Mouse (Mus musculus) limb, embryonic 15.5 days (tissue): ENCODE measurements around the gene Kcnh2. TPM values are rescaled to one million over a fixed set of nuclear protein-coding genes. Genes with fewer than 3 reads are reported as not detected.

Source experiments
- ATAC-seq: fragments of 200-750 bp; cut with Nextera tagmentation; 2 replicates; pipeline ENCODE4 v1.8.0; 2017; ENCODE audit warnings: low read depth, moderate TSS enrichment; ENCODE audit not compliant: insufficient number of reproducible peaks, low FRiP score, low TSS enrichment
- H3K27ac ChIP-seq: fragments of 300-500 bp; sonication (generic); 2 replicates; pipeline ENCODE4 v1.5.1; 2015; ENCODE audit warnings: moderate library complexity, mild to moderate bottlenecking, inconsistent platforms
- H3K27me3 ChIP-seq: fragments of 300-500 bp; sonication (generic); 2 replicates; pipeline ENCODE4 v1.6.1; 2015; ENCODE audit warnings: inconsistent platforms
- H3K36me3 ChIP-seq: fragments of 300-500 bp; sonication (generic); 2 replicates; pipeline ENCODE4 v1.6.1; 2015; ENCODE audit warnings: inconsistent platforms
- H3K4me1 ChIP-seq: fragments of 300-500 bp; sonication (generic); 2 replicates; pipeline ENCODE4 v1.6.1; 2015; ENCODE audit warnings: inconsistent platforms
- H3K4me2 ChIP-seq: fragments of 300-500 bp; sonication (generic); 2 replicates; pipeline ENCODE4 v1.6.1; 2015; ENCODE audit warnings: mild to moderate bottlenecking, inconsistent platforms
- H3K4me3 ChIP-seq: fragments of 300-500 bp; sonication (generic); 2 replicates; pipeline ENCODE4 v1.5.1; 2015; ENCODE audit warnings: mild to moderate bottlenecking, inconsistent platforms
- H3K9ac ChIP-seq: fragments of 300-500 bp; sonication (generic); 2 replicates; pipeline ENCODE4 v1.6.1; 2015; ENCODE audit warnings: inconsistent platforms
- H3K9me3 ChIP-seq: fragments of 300-500 bp; sonication (generic); 2 replicates; pipeline ENCODE4 v1.6.1; 2016; ENCODE audit warnings: inconsistent platforms
- WGBS: fragments of 180-500 bp; shearing (Covaris S2); methylation state at CpG from one replicate; pipeline ENCODE4 v1.1.7; 2015; 5-methylcytosine and 5-hydroxymethylcytosine counted together
- polyA plus RNA-seq: library from polyadenylated mRNA; unstranded; fragments of >200 nt; fragmentation: Nextera tagmentation; extraction: Ambion mirVana; gene quantifications from 2 replicates; pipeline ENCODE4 v1.2.1, GENCODE M21; 2015

Kcnh2 gene
- polyA plus RNA-seq, 1 experiment from 2014 or later: 3.5 TPM

GRCm38 (mm10) chr5:24299845-24300589 is 51.4 kb downstream of the Kcnh2 start:
- Histone ChIP-seq H3K4me2 (no peak overlapping the region), H3K9ac (no peak overlapping the region), H3K36me3 (no peaks in the 10 kb centered on the region), H3K4me3 (no peak overlapping the region), H3K27ac (no peak overlapping the region), H3K27me3 (no peaks in the 10 kb centered on the region), H3K4me1 (no peaks in the 10 kb centered on the region), H3K9me3 (no peaks in the 10 kb centered on the region)
- ATAC-seq: no peak
- WGBS: 50% methylated on average over 5 of the region's 5 CpGs

DNA sequence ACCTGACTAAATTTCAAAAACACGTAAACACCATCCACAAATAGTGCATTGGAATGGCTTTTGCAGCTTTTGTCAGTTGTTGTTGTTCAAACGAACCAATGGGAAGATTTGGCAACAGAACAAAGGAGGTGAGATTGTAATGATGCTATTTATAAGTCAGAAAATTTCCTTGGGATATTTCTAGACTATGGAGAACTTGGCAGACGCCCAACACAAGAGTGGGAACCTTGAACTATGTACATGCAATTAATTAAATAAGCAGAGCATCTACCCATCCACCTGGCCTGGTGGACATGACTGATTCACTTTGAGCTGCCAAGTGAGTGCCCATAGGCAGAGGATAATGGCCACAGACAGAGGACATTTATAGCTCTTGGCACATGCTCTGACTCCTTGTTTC is 59.5 kb downstream of the Kcnh2 start:
- no peak overlapping the region for H3K4me3 ChIP-seq
- 0 out of 2 replicates have a peak, but pooled peaks cover 4% of the 10 kb centered on the region for H3K9me3 ChIP-seq
- H3K4me1 ChIP-seq: no peaks in the 10 kb centered on the region
- H3K4me2 ChIP-seq: no peak overlapping the region
- 53% methylated on average over 3 of the region's 3 CpGs for WGBS
- no peaks in the 10 kb centered on the region for H3K27me3 ChIP-seq
- no peak for ATAC-seq
- H3K9ac ChIP-seq: no peak overlapping the region
- no peaks in the 10 kb centered on the region for H3K36me3 ChIP-seq
- H3K27ac ChIP-seq: no peak overlapping the region

DNA sequence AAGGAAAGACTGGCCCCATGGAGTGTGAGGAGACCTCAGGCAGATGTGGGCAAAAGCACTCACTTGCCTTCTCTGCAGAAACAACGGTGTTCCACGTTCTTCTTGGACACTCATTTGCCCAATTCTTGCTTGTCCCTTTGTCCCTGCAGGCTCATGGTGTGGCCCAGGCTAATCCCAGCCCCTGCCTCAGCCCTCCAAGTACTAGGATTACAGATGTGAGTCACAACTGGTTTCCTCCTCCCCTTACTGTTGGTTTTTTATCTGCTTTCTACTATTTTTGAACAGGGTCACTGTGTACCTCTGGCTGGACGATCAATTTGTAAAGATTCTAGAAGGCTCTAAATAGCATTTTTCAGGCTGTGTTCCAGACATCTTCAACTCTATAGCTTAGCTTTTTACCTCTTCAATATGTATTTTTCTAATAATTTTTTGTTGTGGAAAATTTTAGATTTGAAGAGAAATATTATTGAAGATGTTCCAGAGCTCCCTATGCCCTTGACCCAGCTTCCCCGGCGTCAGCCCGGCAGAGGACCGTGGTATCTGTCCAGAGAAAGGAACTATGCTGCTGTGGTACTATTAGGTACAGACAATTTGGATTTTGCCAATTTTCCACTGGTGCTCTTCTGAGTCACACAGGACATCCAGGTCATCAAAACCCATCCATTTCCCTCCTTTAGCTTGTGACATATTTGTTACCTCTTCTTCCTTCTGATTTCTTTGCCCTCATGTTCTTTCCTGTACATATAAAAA is 65.0 kb downstream of the Kcnh2 start:
- Histone ChIP-seq H3K27me3 (no peaks in the 10 kb centered on the region), H3K27ac (no peak overlapping the region), H3K4me3 (no peak overlapping the region), H3K9ac (no peak overlapping the region), H3K4me1 (no peaks in the 10 kb centered on the region), H3K9me3 (no peaks in the 10 kb centered on the region), H3K36me3 (no peaks in the 10 kb centered on the region), H3K4me2 (no peak overlapping the region)
- ATAC-seq: no peak
- 76% methylated on average over 7 of the region's 7 CpGs for WGBS

GRCm38 (mm10) chr5:24284145-24284544 is 67.3 kb downstream of the Kcnh2 start:
- Histone ChIP-seq H3K27ac (no peak overlapping the region), H3K4me3 (no peak overlapping the region), H3K9me3 (no peaks in the 10 kb centered on the region), H3K4me2 (no peak overlapping the region), H3K27me3 (no peaks in the 10 kb centered on the region), H3K9ac (no peak overlapping the region), H3K4me1 (no peaks in the 10 kb centered on the region), H3K36me3 (no peaks in the 10 kb centered on the region)
- ATAC-seq: no peak
- WGBS: 67% methylated on average over 6 of the region's 6 CpGs

GRCm38 (mm10) chr5:24283181-24283580 is 68.2 kb downstream of the Kcnh2 start:
- ATAC-seq: no peak
- H3K4me1 ChIP-seq: no peaks in the 10 kb centered on the region
- no peak overlapping the region for H3K9ac ChIP-seq
- no peak overlapping the region for H3K4me3 ChIP-seq
- H3K36me3 ChIP-seq: no peaks in the 10 kb centered on the region
- no peaks in the 10 kb centered on the region for H3K9me3 ChIP-seq
- H3K27me3 ChIP-seq: no peaks in the 10 kb centered on the region
- WGBS: 74% methylated on average over 5 of the region's 5 CpGs
- no peak overlapping the region for H3K4me2 ChIP-seq
- no peak overlapping the region for H3K27ac ChIP-seq

- no peaks in the 10 kb centered on the region for H3K27me3 ChIP-seq
- WGBS: 82% methylated on average over 2 of the region's 2 CpGs
- no peaks in the 10 kb centered on the region for H3K9me3 ChIP-seq
- H3K4me2 ChIP-seq: no peak overlapping the region
- no peak overlapping the region for H3K9ac ChIP-seq
- no peak for ATAC-seq
- H3K27ac ChIP-seq: no peak overlapping the region
- H3K4me3 ChIP-seq: no peak overlapping the region
- no peaks in the 10 kb centered on the region for H3K4me1 ChIP-seq
- no peaks in the 10 kb centered on the region for H3K36me3 ChIP-seq
These were observed 70.9 kb downstream of the Kcnh2 start for GRCm38 (mm10) chr5:24280523-24280922.

DNA sequence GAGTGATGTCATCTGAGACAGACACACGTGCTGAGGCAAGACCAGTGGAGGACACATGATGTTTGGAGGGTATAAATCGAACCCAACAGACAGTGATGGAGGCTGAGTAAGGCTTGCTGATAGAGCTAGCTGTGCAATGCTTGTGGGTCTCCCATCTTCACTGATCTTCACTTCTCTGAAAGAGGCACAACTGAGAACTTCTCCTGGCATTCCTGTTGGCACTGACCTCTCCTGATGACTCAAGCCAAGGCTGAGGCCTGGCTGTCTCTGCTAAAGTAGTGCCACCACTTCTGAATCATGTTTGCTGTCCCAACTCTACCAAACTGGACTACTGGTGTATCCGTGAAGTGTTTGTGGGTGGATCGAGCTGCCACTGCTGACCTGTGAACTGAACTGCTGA is 71.9 kb downstream of the Kcnh2 start:
- H3K9me3 ChIP-seq: no peaks in the 10 kb centered on the region
- no peaks in the 10 kb centered on the region for H3K36me3 ChIP-seq
- no peak overlapping the region for H3K4me3 ChIP-seq
- ATAC-seq: no peak
- H3K27me3 ChIP-seq: no peaks in the 10 kb centered on the region
- H3K27ac ChIP-seq: no peak overlapping the region
- no peaks in the 10 kb centered on the region for H3K4me1 ChIP-seq
- 85% methylated on average over 4 of the region's 4 CpGs for WGBS
- no peak overlapping the region for H3K9ac ChIP-seq
- H3K4me2 ChIP-seq: no peak overlapping the region

- H3K9ac ChIP-seq: no peak overlapping the region
- no peaks in the 10 kb centered on the region for H3K4me1 ChIP-seq
- no peak overlapping the region for H3K27ac ChIP-seq
- ATAC-seq: no peak
- H3K9me3 ChIP-seq: no peaks in the 10 kb centered on the region
- WGBS: 85% methylated on average over 10 of the region's 10 CpGs
- H3K4me2 ChIP-seq: no peak overlapping the region
- H3K36me3 ChIP-seq: no peaks in the 10 kb centered on the region
- H3K4me3 ChIP-seq: no peak overlapping the region
- H3K27me3 ChIP-seq: no peaks in the 10 kb centered on the region
These were observed 73.2 kb downstream of the Kcnh2 start for GRCm38 (mm10) chr5:24278206-24278605.

DNA sequence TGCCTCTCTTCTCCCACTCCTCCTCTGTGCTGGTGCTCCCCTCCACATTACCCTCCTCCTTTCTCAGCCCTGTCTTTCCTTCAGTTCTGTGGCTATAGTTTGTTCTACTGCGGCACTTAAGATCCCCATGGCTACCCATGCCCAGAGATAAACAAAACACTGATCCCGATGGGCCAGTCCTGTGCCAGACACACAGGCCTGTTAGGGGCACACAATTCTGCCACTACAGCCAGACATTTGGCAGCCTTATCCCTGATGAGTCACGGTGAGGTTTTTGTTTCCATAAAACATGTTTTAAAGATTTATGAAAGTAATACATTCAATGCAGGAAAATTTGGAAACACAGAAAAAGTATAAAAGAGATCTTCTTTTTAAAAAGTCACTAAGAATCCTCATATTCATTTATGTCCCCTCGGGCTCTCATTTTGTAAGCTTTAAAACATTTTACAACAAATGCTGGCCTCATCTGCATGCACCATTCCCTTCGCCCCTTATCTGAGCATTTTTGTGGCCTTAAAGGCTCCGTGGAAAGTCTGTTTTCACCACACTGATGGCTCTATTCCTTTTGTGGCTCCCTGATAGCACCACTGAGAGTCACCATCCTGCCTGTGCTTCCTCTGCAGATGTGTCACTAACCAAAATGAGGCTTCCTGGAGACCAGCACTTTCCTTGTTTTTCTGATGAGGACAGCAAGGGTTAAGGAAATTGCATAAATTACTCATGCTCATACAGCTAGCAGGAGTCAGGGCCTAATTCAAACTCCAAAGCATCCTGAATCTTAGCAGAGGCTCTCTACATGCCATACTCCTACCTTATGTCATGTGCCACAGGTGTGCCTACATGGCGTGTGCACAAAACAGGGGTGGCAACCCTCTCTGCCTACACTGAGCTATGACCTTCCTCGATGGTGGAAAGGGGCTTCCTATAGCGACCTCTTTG is 77.5 kb downstream of the Kcnh2 start:
- no peaks in the 10 kb centered on the region for H3K4me1 ChIP-seq
- ATAC-seq: no peak

DNA sequence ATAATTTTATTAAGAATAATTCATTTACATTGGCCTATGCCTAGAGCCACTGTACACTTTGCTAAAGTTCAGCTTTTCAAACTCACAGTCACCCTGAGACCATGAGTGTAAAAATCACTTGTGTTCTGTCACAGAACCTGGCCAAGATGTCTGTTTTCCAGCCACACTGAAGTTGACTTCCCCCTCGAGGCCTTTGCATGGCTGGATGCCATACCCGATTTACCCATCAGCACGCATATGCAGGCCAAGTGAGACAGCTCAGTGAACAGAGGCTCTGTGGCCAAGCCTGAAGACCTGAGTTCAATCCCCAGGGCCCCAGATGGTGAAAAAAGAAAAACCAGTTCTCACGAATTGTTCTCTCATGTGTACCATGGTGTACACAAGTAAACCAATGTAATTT is 80.5 kb downstream of the Kcnh2 start:
- H3K4me3 ChIP-seq: no peak overlapping the region
- ATAC-seq: no peak
- H3K9ac ChIP-seq: no peak overlapping the region
- no peaks in the 10 kb centered on the region for H3K36me3 ChIP-seq
- no peaks in the 10 kb centered on the region for H3K27me3 ChIP-seq
- H3K9me3 ChIP-seq: no peaks in the 10 kb centered on the region
- 69% methylated on average over 4 of the region's 4 CpGs for WGBS
- H3K4me1 ChIP-seq: peaks cover 6% of the 10 kb centered on the region
- H3K27ac ChIP-seq: no peak overlapping the region
- no peak overlapping the region for H3K4me2 ChIP-seq

More for the DNA sequence above, 77.5 kb downstream of the Kcnh2 start:
- Histone ChIP-seq H3K4me3 (no peak overlapping the region), H3K9me3 (no peaks in the 10 kb centered on the region), H3K9ac (no peak overlapping the region), H3K27me3 (no peaks in the 10 kb centered on the region), H3K27ac (no peak overlapping the region), H3K4me2 (no peak overlapping the region), H3K36me3 (no peaks in the 10 kb centered on the region)
- WGBS: 62% methylated on average over 9 of the region's 9 CpGs
